Mouse (Mus musculus) neural tube, embryonic 11.5 days (tissue): ENCODE data around the gene Nr1h2. TPM values are rescaled to one million over a fixed set of nuclear protein-coding genes. Genes with fewer than 3 reads are reported as not detected.

ENCODE experiments used
- ATAC-seq: fragments of 200-750 bp; cut with Nextera tagmentation; 2 replicates; pipeline ENCODE4 v1.8.0; 2017; ENCODE audit warnings: moderate number of reproducible peaks, mild to moderate bottlenecking, moderate TSS enrichment, moderate library complexity; ENCODE audit not compliant: insufficient read depth, low FRiP score, low TSS enrichment
- DNase-seq: peaks from one replicate; pipeline ENCODE4 v3.0.0-alpha.2; 2015; ENCODE audit warnings: low spot score
- H3K27ac ChIP-seq: fragments of 300-500 bp; sonication (generic); 2 replicates; pipeline ENCODE4 v1.5.1; 2014; ENCODE audit warnings: low read depth, mild to moderate bottlenecking, low read length
- H3K27me3 ChIP-seq: fragments of 300-500 bp; sonication (generic); 2 replicates; pipeline ENCODE4 v1.6.1; 2014; ENCODE audit warnings: mild to moderate bottlenecking, low read length, mixed read lengths; ENCODE audit not compliant: control insufficient read depth, insufficient read depth
- H3K36me3 ChIP-seq: fragments of 300-500 bp; sonication (generic); 2 replicates; pipeline ENCODE4 v1.6.1; 2014; ENCODE audit warnings: mild to moderate bottlenecking, low read length, moderate library complexity, mixed read lengths; ENCODE audit not compliant: control insufficient read depth, insufficient read depth
- H3K4me1 ChIP-seq: fragments of 300-500 bp; sonication (generic); 2 replicates; pipeline ENCODE4 v1.6.1; 2014; ENCODE audit warnings: low read length, mixed read lengths; ENCODE audit not compliant: control insufficient read depth, insufficient read depth
- H3K4me2 ChIP-seq: fragments of 300-500 bp; sonication (generic); 2 replicates; pipeline ENCODE4 v1.6.1; 2014; ENCODE audit warnings: low read depth, mild to moderate bottlenecking, moderate library complexity
- H3K4me3 ChIP-seq: fragments of 300-500 bp; sonication (generic); 2 replicates; pipeline ENCODE4 v1.5.1; 2014; ENCODE audit warnings: low read depth, low read length
- H3K9ac ChIP-seq: fragments of 300-500 bp; sonication (generic); 2 replicates; pipeline ENCODE4 v1.6.1; 2014; ENCODE audit warnings: mild to moderate bottlenecking, low read length
- H3K9me3 ChIP-seq: fragments of 300-500 bp; sonication (generic); 2 replicates; pipeline ENCODE4 v1.6.1; 2016; ENCODE audit warnings: low read length; ENCODE audit not compliant: control insufficient read depth
- WGBS: fragments of 180-500 bp; shearing (Covaris S2); extraction: QIAGEN DNeasy Blood & Tissue Kit; methylation state at CpG from one replicate; pipeline ENCODE4 v1.1.7; 2014; 5-methylcytosine and 5-hydroxymethylcytosine counted together
- polyA plus RNA-seq: library from polyadenylated mRNA; unstranded; fragments of >200 nt; fragmentation: Nextera tagmentation; extraction: Ambion mirVana; gene quantifications from 2 replicates; pipeline ENCODE4 v1.2.1, GENCODE M21; 2014

Gene Nr1h2
- polyA plus RNA-seq, 1 experiment from 2014 or later = 71.9 TPM

GRCm38 (mm10) chr7:44589149-44589548 lies 35.4 kb upstream of the Nr1h2 start:
- Histone ChIP-seq H3K36me3 (no peaks in the 10 kb centered on the region), H3K9me3 (no peaks in the 10 kb centered on the region), H3K27me3 (peaks cover 46% of the 10 kb centered on the region), H3K4me2 (peak overlapping the region; percentile 96), H3K27ac (no peak overlapping the region), H3K9ac (peak overlapping the region; percentile 5; the same call in 1 of the 2 replicates), H3K4me1 (peaks cover 25% of the 10 kb centered on the region), H3K4me3 (peak overlapping the region; percentile 28)
- peak; percentile 90 for DNase-seq
- WGBS = 0% methylated on average over 28 of the region's 33 CpGs
- peak; percentile 21; the same call in 1 of the 2 replicates for ATAC-seq

GRCm38 (mm10) chr7:44588338-44588737 lies 34.6 kb upstream of the Nr1h2 start:
- peaks cover 21% of the 10 kb centered on the region for H3K4me1 ChIP-seq
- no peak overlapping the region for H3K27ac ChIP-seq
- H3K4me3 ChIP-seq = peak overlapping the region; percentile 28
- peak overlapping the region; percentile 96 for H3K4me2 ChIP-seq
- 8% methylated on average over 12 of the region's 12 CpGs for WGBS
- no peak for ATAC-seq
- no peak for DNase-seq
- H3K36me3 ChIP-seq = no peaks in the 10 kb centered on the region
- no peaks in the 10 kb centered on the region for H3K9me3 ChIP-seq
- peak overlapping the region; percentile 5; the same call in 1 of the 2 replicates for H3K9ac ChIP-seq
- peaks cover 41% of the 10 kb centered on the region for H3K27me3 ChIP-seq

- H3K9me3 ChIP-seq = no peaks in the 10 kb centered on the region
- H3K4me2 ChIP-seq = peak overlapping the region; percentile 70
- no peak overlapping the region for H3K27ac ChIP-seq
- no peak for ATAC-seq
- no peak for DNase-seq
- H3K4me1 ChIP-seq = peaks cover 18% of the 10 kb centered on the region
- H3K36me3 ChIP-seq = no peaks in the 10 kb centered on the region
- H3K9ac ChIP-seq = no peak overlapping the region
- H3K27me3 ChIP-seq = peaks cover 39% of the 10 kb centered on the region
- 48% methylated on average over 6 of the region's 6 CpGs for WGBS
- H3K4me3 ChIP-seq = no peak overlapping the region
Observed at GRCm38 (mm10) chr7:44587676-44588075, 33.9 kb upstream of the Nr1h2 start.

- H3K4me2 ChIP-seq = peak overlapping the region; percentile 70
- H3K27ac ChIP-seq = no peak overlapping the region
- peaks cover 14% of the 10 kb centered on the region for H3K4me1 ChIP-seq
- no peaks in the 10 kb centered on the region for H3K36me3 ChIP-seq
- peak; percentile 80 for DNase-seq
- 0% methylated on average over 18 of the region's 18 CpGs for WGBS
- peaks cover 31% of the 10 kb centered on the region for H3K27me3 ChIP-seq
- H3K9me3 ChIP-seq = no peaks in the 10 kb centered on the region
- peak overlapping the region; percentile 31 for H3K4me3 ChIP-seq
- no peak overlapping the region for H3K9ac ChIP-seq
- ATAC-seq = no peak
Observed at GRCm38 (mm10) chr7:44586930-44587329, 33.2 kb upstream of the Nr1h2 start.

- no peaks in the 10 kb centered on the region for H3K36me3 ChIP-seq
- peak overlapping the region; percentile 70 for H3K4me2 ChIP-seq
- no peak overlapping the region for H3K27ac ChIP-seq
- peaks cover 27% of the 10 kb centered on the region for H3K27me3 ChIP-seq
- peak overlapping the region; percentile 31 for H3K4me3 ChIP-seq
- DNase-seq (peak; percentile 58), ATAC-seq (no peak)
- peaks cover 10% of the 10 kb centered on the region for H3K4me1 ChIP-seq
- no peak overlapping the region for H3K9ac ChIP-seq
- 16% methylated on average over 19 of the region's 19 CpGs for WGBS
- no peaks in the 10 kb centered on the region for H3K9me3 ChIP-seq
Observed at GRCm38 (mm10) chr7:44586518-44586917, 32.8 kb upstream of the Nr1h2 start.

GRCm38 (mm10) chr7:44585606-44586005 lies 31.9 kb upstream of the Nr1h2 start:
- Histone ChIP-seq H3K4me1 (peaks cover 9% of the 10 kb centered on the region), H3K9ac (no peak overlapping the region), H3K27me3 (peaks cover 24% of the 10 kb centered on the region), H3K36me3 (no peaks in the 10 kb centered on the region), H3K4me3 (no peak overlapping the region), H3K9me3 (no peaks in the 10 kb centered on the region), H3K27ac (no peak overlapping the region), H3K4me2 (no peak overlapping the region)
- ATAC-seq = no peak
- 87% methylated on average over 6 of the region's 6 CpGs for WGBS
- DNase-seq = no peak

- Histone ChIP-seq H3K4me3 (no peak overlapping the region), H3K4me2 (no peak overlapping the region), H3K9ac (no peak overlapping the region), H3K9me3 (no peaks in the 10 kb centered on the region), H3K27ac (no peak overlapping the region), H3K4me1 (peaks cover 4% of the 10 kb centered on the region), H3K36me3 (no peaks in the 10 kb centered on the region), H3K27me3 (peaks cover 24% of the 10 kb centered on the region)
- ATAC-seq (no peak), DNase-seq (no peak)
- WGBS = 84% methylated on average over 6 of the region's 6 CpGs
Observed at GRCm38 (mm10) chr7:44584921-44585320, 31.2 kb upstream of the Nr1h2 start.

- H3K4me2 ChIP-seq = no peak overlapping the region
- peaks cover 2% of the 10 kb centered on the region; the same call in 1 of the 2 replicates for H3K4me1 ChIP-seq
- peaks cover 20% of the 10 kb centered on the region for H3K27me3 ChIP-seq
- whole genome bisulfite sequencing = 79% methylated on average over 4 of the region's 4 CpGs
- no peak for ATAC-seq
- H3K9me3 ChIP-seq = no peaks in the 10 kb centered on the region
- H3K36me3 ChIP-seq = no peaks in the 10 kb centered on the region
- no peak overlapping the region for H3K4me3 ChIP-seq
- DNase-seq = no peak
- H3K27ac ChIP-seq = no peak overlapping the region
- no peak overlapping the region for H3K9ac ChIP-seq
Observed at GRCm38 (mm10) chr7:44584265-44584804, 30.6 kb upstream of the Nr1h2 start.

- 85% methylated on average over 1 of the region's 1 CpGs for WGBS
- H3K9me3 ChIP-seq = peaks cover 3% of the 10 kb centered on the region; the same call in 1 of the 2 replicates
- H3K27ac ChIP-seq = no peak overlapping the region
- no peak overlapping the region for H3K4me2 ChIP-seq
- DNase-seq (no peak), ATAC-seq (no peak)
- no peaks in the 10 kb centered on the region for H3K4me1 ChIP-seq
- no peaks in the 10 kb centered on the region for H3K36me3 ChIP-seq
- peaks cover 16% of the 10 kb centered on the region for H3K27me3 ChIP-seq
- no peak overlapping the region for H3K9ac ChIP-seq
- H3K4me3 ChIP-seq = no peak overlapping the region
Observed at GRCm38 (mm10) chr7:44583146-44583545, 29.4 kb upstream of the Nr1h2 start.
